Mouse (Mus musculus): ENCODE measurements around the gene St13. TPM values are rescaled to one million over a fixed set of nuclear protein-coding genes. Genes with fewer than 3 reads are reported as not detected.

St13 gene
- total and polyA plus RNA-seq, 3 experiments = 192 to 646 (median 208) TPM

- Histone ChIP-seq H3K27me3 (replicated peaks) (no peaks in the 10 kb centered on the region), H3K36me3 (replicated peaks in 1 of 2; ENCODE audit: control insufficient read depth in 1 of 2, insufficient read depth in 1 of 2, low read length in 1 of 2) (peaks cover 26 to 69% of the 10 kb centered on the region in 2 experiments), H3K27ac (ENCODE audit: insufficient read depth, low read depth) (no peak overlapping the region), H3K4me2 (ENCODE audit: insufficient read depth, low read depth, poor library complexity, severe bottlenecking) (no peak overlapping the region), H3K4me3 (replicated peaks in 1 of 3; ENCODE audit: low read depth in 2 of 3, low read length in 2 of 3, poor library complexity in 1 of 3) (no peak overlapping the region), H3K9ac (ENCODE audit: insufficient read depth, low read depth) (no peak overlapping the region), H3K4me1 (ENCODE audit: control insufficient read depth in 1 of 2, insufficient read depth in 2 of 2) (peaks cover 0 to 32% of the 10 kb centered on the region in 2 experiments; a peak in 2 of 4 replicates), H3K9me3 (replicated peaks; ENCODE audit: low read length) (no peaks in the 10 kb centered on the region), H3K79me2 (replicated peaks; ENCODE audit: control insufficient read depth, extremely low read depth, insufficient read depth, poor library complexity, severe bottlenecking) (peaks cover 2% of the 10 kb centered on the region; the same call in 1 of the 2 replicates)
- TF ChIP-seq NELFE (IDR thresholded peaks at IDR 0.05; ENCODE audit: low read depth, low read length) (no peak), ZNF384 (IDR thresholded peaks at IDR 0.05; ENCODE audit: low read depth, low read length) (no peak), RCOR1 (conservative IDR thresholded peaks at IDR 0.05; ENCODE audit: low read depth, low read length) (no peak), HCFC1 (IDR thresholded peaks at IDR 0.05; ENCODE audit: low read depth, low read length) (no peak), NRF1 (IDR thresholded peaks at IDR 0.05; ENCODE audit: low read depth, low read length) (no peak), SMC3 (IDR thresholded peaks at IDR 0.05; ENCODE audit: low read depth, low read length) (no peak)
- no peak for DNase-seq (ENCODE audit: extremely low read depth)
- in situ Hi-C loops (cut with MboI; ENCODE audit: low pct_ligation_motif_present, low pct_unique_long_range_greater_than_20kb, low sequenced_read_pairs) (no loop called here), dilution Hi-C loops (cut with MboI; ENCODE audit: extremely low pct_ligation_motif_present, extremely low pct_unique_long_range_greater_than_20kb, low sequenced_read_pairs) (no loop called here)
Measured at GRCm38 (mm10) chr15:81364271-81364670, 35.6 kb downstream of the St13 start.

GRCm38 (mm10) chr15:81362501-81362900 is 37.4 kb downstream of the St13 start:
- Histone ChIP-seq H3K4me2 (ENCODE audit: insufficient read depth, low read depth, poor library complexity, severe bottlenecking) (no peak overlapping the region), H3K4me3 (replicated peaks in 1 of 3; ENCODE audit: low read depth in 2 of 3, low read length in 2 of 3, poor library complexity in 1 of 3) (no peak overlapping the region), H3K4me1 (ENCODE audit: control insufficient read depth in 1 of 2, insufficient read depth in 2 of 2) (peaks cover 4 to 42% of the 10 kb centered on the region in 2 experiments), H3K9ac (ENCODE audit: insufficient read depth, low read depth) (no peak overlapping the region), H3K36me3 (replicated peaks in 1 of 2; ENCODE audit: control insufficient read depth in 1 of 2, insufficient read depth in 1 of 2, low read length in 1 of 2) (peaks cover 20 to 59% of the 10 kb centered on the region in 2 experiments), H3K79me2 (replicated peaks; ENCODE audit: control insufficient read depth, extremely low read depth, insufficient read depth, poor library complexity, severe bottlenecking) (peaks cover 14% of the 10 kb centered on the region), H3K27me3 (replicated peaks) (no peaks in the 10 kb centered on the region), H3K27ac (ENCODE audit: insufficient read depth, low read depth) (no peak overlapping the region), H3K9me3 (replicated peaks; ENCODE audit: low read length) (no peaks in the 10 kb centered on the region)
- in situ Hi-C loops (cut with MboI; ENCODE audit: low pct_ligation_motif_present, low pct_unique_long_range_greater_than_20kb, low sequenced_read_pairs) (no loop called here), dilution Hi-C loops (cut with MboI; ENCODE audit: extremely low pct_ligation_motif_present, extremely low pct_unique_long_range_greater_than_20kb, low sequenced_read_pairs) (no loop called here)
- TF ChIP-seq ELF1 (IDR thresholded peaks at IDR 0.05; ENCODE audit: low read depth, low read length) (no peak), MEF2A (IDR thresholded peaks at IDR 0.05; ENCODE audit: borderline replicate concordance, low read depth, low read length) (no peak), SMC3 (IDR thresholded peaks at IDR 0.05; ENCODE audit: low read depth, low read length) (no peak), IRF4 (IDR thresholded peaks at IDR 0.05; ENCODE audit: low read depth, low read length) (no peak), GABPA (IDR thresholded peaks at IDR 0.05; ENCODE audit: insufficient replicate concordance, low read depth, low read length) (no peak), CTCF (conservative IDR thresholded peaks at IDR 0.05 in 1 of 2, IDR thresholded peaks at IDR 0.05 in 1 of 2; ENCODE audit: low read depth in 2 of 2, low read length in 2 of 2) (no peak), TCF12 (IDR thresholded peaks at IDR 0.05; ENCODE audit: low read depth, low read length) (no peak), ZMIZ1 (IDR thresholded peaks at IDR 0.05; ENCODE audit: low read depth, low read length) (no peak), JUN (IDR thresholded peaks at IDR 0.05; ENCODE audit: insufficient read depth, low read depth, low read length) (no peak), USF2 (conservative IDR thresholded peaks at IDR 0.05; ENCODE audit: low read depth, low read length) (no peak)
- DNase-seq (ENCODE audit: extremely low read depth) = no peak

Measured in CH12.LX (cell line).